Mouse (Mus musculus): ENCODE data around the gene Casc3. TPM values are rescaled to one million over a fixed set of nuclear protein-coding genes. Genes with fewer than 3 reads are reported as not detected.
A peak's percentile ranks its signal among the peaks of the same experiment; 100 is the strongest.

The Casc3 gene
- polyA plus RNA-seq, 1 experiment from 2014 or later, result 36.2 TPM

DNA sequence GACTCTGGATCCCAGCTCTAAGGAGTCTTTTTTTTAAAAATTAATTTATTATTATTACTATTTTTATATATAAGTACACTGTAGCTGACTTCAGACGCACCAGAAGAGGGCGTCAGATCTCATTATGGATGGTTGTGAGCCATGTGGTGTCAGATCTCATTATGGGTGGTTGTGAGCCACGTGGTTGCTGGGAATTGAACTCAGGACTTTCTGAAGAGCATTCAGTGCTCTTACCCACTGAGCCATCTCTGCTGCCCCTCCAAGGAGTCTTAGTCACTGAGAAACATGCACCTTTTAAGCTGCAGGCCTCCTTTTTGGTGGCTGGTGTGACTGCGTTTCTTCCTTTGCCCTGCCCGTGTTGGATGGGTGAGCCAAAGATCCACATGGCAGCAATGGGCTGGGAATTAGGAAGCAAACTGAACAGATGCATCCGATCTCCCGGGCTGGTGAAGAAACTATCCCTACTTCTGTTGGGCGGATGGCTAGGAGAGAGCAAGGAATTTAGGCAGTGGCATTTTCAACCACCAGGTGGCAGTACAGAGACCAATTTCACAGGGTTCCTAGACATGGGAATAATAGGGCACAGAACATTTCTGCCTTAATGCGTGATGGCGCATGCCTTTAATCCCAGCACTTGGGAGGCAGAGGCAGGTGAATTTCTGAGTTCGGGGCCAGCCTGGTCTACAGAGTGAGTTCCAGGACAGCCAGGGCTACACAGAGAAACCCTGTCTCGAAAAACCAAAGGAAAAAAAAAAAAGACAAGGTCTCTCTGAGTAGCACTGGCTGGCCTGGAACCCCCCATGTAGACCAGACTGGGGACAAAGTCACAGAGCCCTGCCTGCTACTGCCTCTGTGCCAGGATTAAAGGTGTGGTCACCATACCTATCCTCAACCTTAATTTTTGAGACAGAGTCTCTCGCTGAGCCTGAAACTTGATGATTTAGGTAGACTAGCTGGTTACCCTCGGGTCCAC is 54.3 kb downstream of the Casc3 start:
- H3K4me3 ChIP-seq (ENCODE audit: low read length), result no peak overlapping the region
- no peak overlapping the region for H3K27ac ChIP-seq (ENCODE audit: low read length)
- H3K4me2 ChIP-seq (replicated peaks; ENCODE audit: low read depth, low read length), result 0 out of 2 replicates have a peak overlapping the region, but pooled peaks have one; percentile 26
- peaks cover 5% of the 10 kb centered on the region for H3K4me1 ChIP-seq (ENCODE audit: insufficient read depth, low read length)
- peak; percentile 61 for ATAC-seq (ENCODE audit: low FRiP score, low TSS enrichment)
- H3K36me3 ChIP-seq (ENCODE audit: insufficient read depth, low read length), result no peaks in the 10 kb centered on the region
- no peaks in the 10 kb centered on the region for H3K27me3 ChIP-seq (ENCODE audit: insufficient read depth, low read length)
- WGBS, result 36% methylated on average over 14 of the region's 14 CpGs
- no peaks in the 10 kb centered on the region for H3K9me3 ChIP-seq (ENCODE audit: low read length)
- no peak overlapping the region for H3K9ac ChIP-seq (replicated peaks; ENCODE audit: low read length)

DNA sequence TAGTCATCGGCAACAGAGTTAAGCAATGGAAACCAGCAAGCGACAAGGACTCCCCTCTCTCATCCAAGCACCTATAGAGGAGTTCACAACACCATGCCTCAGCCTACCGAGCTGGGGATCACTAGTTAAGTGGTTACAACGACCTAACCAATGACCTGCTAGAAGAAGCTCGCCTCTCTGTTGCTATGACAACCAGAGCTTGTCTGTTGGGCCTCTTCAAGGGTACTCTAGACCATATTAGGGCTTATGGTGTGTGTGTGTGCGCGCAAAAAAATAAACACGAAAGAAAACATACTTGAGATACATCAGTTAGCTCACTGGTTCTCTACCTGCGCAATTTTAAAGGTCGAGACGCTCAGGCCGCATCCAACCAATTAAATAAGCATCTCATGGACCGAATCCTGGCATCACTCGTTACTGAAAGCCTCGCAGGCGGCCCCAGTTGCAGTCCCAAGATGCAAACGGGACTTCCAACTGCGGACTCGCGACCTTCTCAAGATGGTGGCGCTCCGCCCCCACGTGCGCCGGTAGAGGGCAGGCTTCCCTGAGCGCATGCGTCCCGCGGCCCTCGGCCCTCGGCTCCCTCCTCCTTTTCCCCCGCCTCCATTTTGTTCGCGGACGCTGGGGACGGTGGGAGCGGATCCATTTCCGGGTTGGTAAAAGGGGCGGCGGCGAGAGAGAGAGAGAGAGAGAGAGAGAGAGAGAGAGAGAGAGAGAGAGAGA is 58.5 kb downstream of the Casc3 start, which contains the start of gene Wipf2:
Gene Wipf2, plus strand, starts transcription at position 611 of the 723 bp plus-strand sequence.
- Histone ChIP-seq H3K9me3 (ENCODE audit: low read length) (no peaks in the 10 kb centered on the region), H3K4me2 (replicated peaks; ENCODE audit: low read depth, low read length) (peak within 1 kb of the TSS; percentile 87), H3K4me1 (ENCODE audit: insufficient read depth, low read length) (peaks cover 13% of the 10 kb centered on the region), H3K4me3 (ENCODE audit: low read length) (peak within 1 kb of the TSS; percentile 71), H3K9ac (replicated peaks; ENCODE audit: low read length) (peak within 1 kb of the TSS; percentile 79), H3K36me3 (ENCODE audit: insufficient read depth, low read length) (peaks cover 19% of the 10 kb centered on the region; the same call in 1 of the 2 replicates), H3K27ac (ENCODE audit: low read length) (peak within 1 kb of the TSS; percentile 94), H3K27me3 (ENCODE audit: insufficient read depth, low read length) (no peaks in the 10 kb centered on the region)
- WGBS, result 7% methylated on average over 38 of the region's 41 CpGs
- peak; percentile 87 for ATAC-seq (ENCODE audit: low FRiP score, low TSS enrichment)

DNA sequence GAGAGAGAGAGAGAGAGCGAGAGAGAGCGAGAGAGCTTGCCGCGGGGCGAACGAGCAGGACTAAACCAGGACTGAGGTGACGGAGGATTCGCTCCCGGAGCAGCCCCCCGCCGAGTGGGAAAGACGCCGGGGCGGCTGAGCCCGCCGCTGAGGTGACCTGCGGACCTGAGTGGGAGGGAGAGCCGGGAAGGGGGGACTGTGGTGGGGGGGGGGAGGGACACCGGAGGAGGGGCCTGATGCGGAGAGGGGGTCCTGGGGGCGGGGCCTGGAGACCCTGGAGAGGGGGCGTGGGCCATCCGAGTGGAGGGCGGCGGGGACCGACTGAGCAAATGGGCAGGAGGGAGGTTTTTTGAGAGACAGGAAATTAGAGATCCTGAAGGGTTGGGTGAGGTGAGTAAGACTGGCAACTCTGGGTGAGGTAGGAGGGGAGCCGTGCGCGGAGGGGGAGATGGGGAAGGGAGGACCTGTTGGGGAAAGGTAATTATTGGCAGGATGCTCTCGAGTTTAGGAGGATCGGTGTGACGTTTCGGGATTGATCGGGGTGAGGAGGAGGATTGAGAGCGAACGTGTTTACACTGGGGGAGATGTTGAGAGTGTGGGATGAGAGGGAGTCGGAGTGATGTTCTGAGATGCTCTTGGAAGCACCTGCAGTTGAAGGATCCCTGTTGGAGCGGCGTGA is 59.2 kb downstream of the Casc3 start:
- peak; percentile 81 for ATAC-seq (ENCODE audit: low FRiP score, low TSS enrichment)
- peak overlapping the region; percentile 94 for H3K27ac ChIP-seq (ENCODE audit: low read length)
- peaks cover 13% of the 10 kb centered on the region for H3K4me1 ChIP-seq (ENCODE audit: insufficient read depth, low read length)
- H3K9ac ChIP-seq (replicated peaks; ENCODE audit: low read length), result peak overlapping the region; percentile 79
- H3K27me3 ChIP-seq (ENCODE audit: insufficient read depth, low read length), result no peaks in the 10 kb centered on the region
- WGBS, result 0% methylated on average over 32 of the region's 39 CpGs
- peak overlapping the region; percentile 87 for H3K4me2 ChIP-seq (replicated peaks; ENCODE audit: low read depth, low read length)
- peaks cover 24% of the 10 kb centered on the region; the same call in 1 of the 2 replicates for H3K36me3 ChIP-seq (ENCODE audit: insufficient read depth, low read length)
- peak overlapping the region; percentile 71 for H3K4me3 ChIP-seq (ENCODE audit: low read length)
- H3K9me3 ChIP-seq (ENCODE audit: low read length), result no peaks in the 10 kb centered on the region

DNA sequence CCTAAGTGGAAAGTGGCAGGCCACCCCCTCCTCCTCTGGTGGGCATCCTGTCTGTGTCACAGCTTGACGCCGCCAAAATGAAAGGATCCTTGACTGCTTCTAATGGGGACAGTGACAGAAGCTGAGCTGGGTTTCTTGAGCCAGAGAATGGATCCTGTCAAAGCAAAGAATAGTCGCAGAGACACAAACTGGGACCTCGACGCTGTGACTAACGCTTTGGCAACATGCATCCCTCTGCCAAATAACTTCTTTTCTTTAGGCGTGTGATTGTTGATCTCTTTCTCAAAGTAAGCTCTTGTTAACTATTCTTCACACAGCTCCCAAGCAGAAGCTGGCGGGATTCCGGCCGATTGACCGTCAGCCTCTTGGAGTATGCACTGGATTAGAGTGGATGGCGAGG is 62.6 kb downstream of the Casc3 start:
- no peak overlapping the region for H3K4me3 ChIP-seq (ENCODE audit: low read length)
- H3K9ac ChIP-seq (replicated peaks; ENCODE audit: low read length), result no peak overlapping the region
- no peak overlapping the region for H3K27ac ChIP-seq (ENCODE audit: low read length)
- H3K36me3 ChIP-seq (ENCODE audit: insufficient read depth, low read length), result peaks cover 33% of the 10 kb centered on the region
- no peak overlapping the region for H3K4me2 ChIP-seq (replicated peaks; ENCODE audit: low read depth, low read length)
- WGBS, result 97% methylated on average over 12 of the region's 12 CpGs
- H3K4me1 ChIP-seq (ENCODE audit: insufficient read depth, low read length), result peaks cover 13% of the 10 kb centered on the region
- no peaks in the 10 kb centered on the region for H3K9me3 ChIP-seq (ENCODE audit: low read length)
- ATAC-seq (ENCODE audit: low FRiP score, low TSS enrichment), result no peak
- no peaks in the 10 kb centered on the region for H3K27me3 ChIP-seq (ENCODE audit: insufficient read depth, low read length)

DNA sequence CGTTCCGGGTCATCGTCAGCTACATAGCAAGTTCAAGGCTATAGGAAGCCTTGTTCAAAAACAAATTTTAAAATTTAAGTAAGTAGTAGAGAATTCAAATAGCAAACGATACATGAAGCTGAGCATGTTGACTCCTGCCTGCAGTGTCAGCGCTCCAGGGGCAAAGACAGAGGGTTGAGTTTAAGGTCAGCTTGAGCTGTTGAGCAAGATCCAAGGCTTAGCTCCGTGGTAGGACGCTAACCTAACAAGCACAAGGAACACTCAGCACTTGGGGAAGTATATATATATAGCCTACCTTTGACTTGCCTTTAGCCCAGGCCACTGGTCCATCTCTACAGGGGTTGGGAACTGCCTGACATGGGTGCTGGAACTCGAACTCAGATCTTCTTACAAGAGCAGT is 65.2 kb downstream of the Casc3 start:
- no peaks in the 10 kb centered on the region for H3K9me3 ChIP-seq (ENCODE audit: low read length)
- no peak overlapping the region for H3K9ac ChIP-seq (replicated peaks; ENCODE audit: low read length)
- ATAC-seq (ENCODE audit: low FRiP score, low TSS enrichment), result no peak
- H3K4me2 ChIP-seq (replicated peaks; ENCODE audit: low read depth, low read length), result no peak overlapping the region
- H3K4me1 ChIP-seq (ENCODE audit: insufficient read depth, low read length), result 0 out of 2 replicates have a peak, but pooled peaks cover under 1% of the 10 kb centered on the region
- H3K36me3 ChIP-seq (ENCODE audit: insufficient read depth, low read length), result peaks cover 42% of the 10 kb centered on the region
- no peaks in the 10 kb centered on the region for H3K27me3 ChIP-seq (ENCODE audit: insufficient read depth, low read length)
- H3K27ac ChIP-seq (ENCODE audit: low read length), result no peak overlapping the region
- no peak overlapping the region for H3K4me3 ChIP-seq (ENCODE audit: low read length)
- 96% methylated on average over 8 of the region's 8 CpGs for WGBS

DNA sequence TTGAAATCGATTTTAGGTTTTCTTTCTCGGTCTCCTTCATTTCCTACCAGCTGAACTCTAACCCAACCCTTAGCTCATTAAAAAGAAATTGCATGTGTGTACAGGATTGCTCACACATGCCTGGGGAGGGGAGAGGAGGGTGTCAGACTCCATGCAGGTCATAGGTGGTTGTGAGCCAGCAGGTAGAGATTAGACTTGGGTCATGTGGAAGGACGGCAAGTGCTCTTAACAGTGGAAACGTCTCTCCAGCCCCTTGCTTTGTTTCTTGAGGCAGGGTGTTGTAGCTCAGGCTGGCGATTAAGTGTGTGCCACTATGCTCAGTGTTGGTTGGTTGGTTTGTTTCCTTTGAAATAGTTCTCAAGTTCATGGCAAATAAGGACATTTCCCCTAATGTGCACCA is 66.1 kb downstream of the Casc3 start:
- Histone ChIP-seq H3K4me3 (ENCODE audit: low read length) (no peak overlapping the region), H3K27ac (ENCODE audit: low read length) (no peak overlapping the region), H3K9ac (replicated peaks; ENCODE audit: low read length) (no peak overlapping the region), H3K27me3 (ENCODE audit: insufficient read depth, low read length) (no peaks in the 10 kb centered on the region), H3K36me3 (ENCODE audit: insufficient read depth, low read length) (peaks cover 42% of the 10 kb centered on the region), H3K9me3 (ENCODE audit: low read length) (no peaks in the 10 kb centered on the region), H3K4me2 (replicated peaks; ENCODE audit: low read depth, low read length) (no peak overlapping the region), H3K4me1 (ENCODE audit: insufficient read depth, low read length) (no peaks in the 10 kb centered on the region)
- WGBS, result 84% methylated on average over 5 of the region's 5 CpGs
- ATAC-seq (ENCODE audit: low FRiP score, low TSS enrichment), result no peak

DNA sequence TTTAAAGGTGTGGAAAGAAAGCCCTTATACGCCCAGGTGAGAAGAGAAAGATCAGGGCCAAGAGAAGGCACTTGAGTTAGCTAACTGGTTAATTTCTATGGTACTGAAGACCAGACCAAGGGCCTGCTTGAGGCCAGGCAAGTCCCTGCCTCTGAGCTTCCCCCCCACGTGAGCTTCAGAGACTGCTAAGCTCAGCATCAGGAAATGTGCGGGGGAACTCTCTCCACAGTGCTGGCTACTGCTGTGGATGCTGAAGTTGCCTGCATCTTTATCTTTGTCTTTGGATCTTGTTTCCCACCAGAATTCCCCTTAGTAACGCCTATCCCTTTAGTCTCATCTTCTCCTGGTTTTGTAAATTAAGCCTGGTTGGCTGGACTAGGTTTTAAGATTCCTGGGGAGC is 66.7 kb downstream of the Casc3 start:
- H3K4me2 ChIP-seq (replicated peaks; ENCODE audit: low read depth, low read length), result no peak overlapping the region
- no peaks in the 10 kb centered on the region for H3K27me3 ChIP-seq (ENCODE audit: insufficient read depth, low read length)
- WGBS, result 66% methylated on average over 4 of the region's 4 CpGs
- H3K27ac ChIP-seq (ENCODE audit: low read length), result no peak overlapping the region
- H3K4me3 ChIP-seq (ENCODE audit: low read length), result no peak overlapping the region
- no peak for ATAC-seq (ENCODE audit: low FRiP score, low TSS enrichment)
- H3K9me3 ChIP-seq (ENCODE audit: low read length), result no peaks in the 10 kb centered on the region
- H3K36me3 ChIP-seq (ENCODE audit: insufficient read depth, low read length), result peaks cover 40% of the 10 kb centered on the region
- H3K9ac ChIP-seq (replicated peaks; ENCODE audit: low read length), result no peak overlapping the region
- H3K4me1 ChIP-seq (ENCODE audit: insufficient read depth, low read length), result peaks cover under 1% of the 10 kb centered on the region; the same call in 1 of the 2 replicates

DNA sequence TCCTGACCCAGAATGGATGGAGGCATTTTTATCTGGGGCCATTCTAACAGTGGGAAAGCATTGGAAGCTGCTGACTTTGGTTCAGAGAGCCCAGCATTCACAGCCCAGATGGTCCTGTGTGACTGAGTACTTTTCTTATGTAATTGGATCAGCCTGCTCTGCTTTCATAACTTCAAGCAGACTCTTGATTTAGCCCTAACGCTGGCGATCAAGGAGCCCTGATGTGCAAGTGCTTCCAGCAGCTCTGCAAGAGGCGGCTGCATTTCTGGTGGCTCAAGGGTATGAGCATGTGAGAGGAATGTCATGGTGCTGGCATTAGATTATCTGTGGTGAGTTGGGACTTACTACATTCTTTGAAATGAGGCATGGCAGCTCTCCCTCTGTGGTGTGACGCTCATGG is 67.3 kb downstream of the Casc3 start:
- Histone ChIP-seq H3K9ac (replicated peaks; ENCODE audit: low read length) (no peak overlapping the region), H3K9me3 (ENCODE audit: low read length) (no peaks in the 10 kb centered on the region), H3K36me3 (ENCODE audit: insufficient read depth, low read length) (peaks cover 35% of the 10 kb centered on the region), H3K4me1 (ENCODE audit: insufficient read depth, low read length) (peaks cover 7% of the 10 kb centered on the region), H3K27me3 (ENCODE audit: insufficient read depth, low read length) (no peaks in the 10 kb centered on the region), H3K4me3 (ENCODE audit: low read length) (no peak overlapping the region), H3K4me2 (replicated peaks; ENCODE audit: low read depth, low read length) (no peak overlapping the region), H3K27ac (ENCODE audit: low read length) (no peak overlapping the region)
- ATAC-seq (ENCODE audit: low FRiP score, low TSS enrichment), result no peak
- WGBS, result 75% methylated on average over 4 of the region's 4 CpGs

DNA sequence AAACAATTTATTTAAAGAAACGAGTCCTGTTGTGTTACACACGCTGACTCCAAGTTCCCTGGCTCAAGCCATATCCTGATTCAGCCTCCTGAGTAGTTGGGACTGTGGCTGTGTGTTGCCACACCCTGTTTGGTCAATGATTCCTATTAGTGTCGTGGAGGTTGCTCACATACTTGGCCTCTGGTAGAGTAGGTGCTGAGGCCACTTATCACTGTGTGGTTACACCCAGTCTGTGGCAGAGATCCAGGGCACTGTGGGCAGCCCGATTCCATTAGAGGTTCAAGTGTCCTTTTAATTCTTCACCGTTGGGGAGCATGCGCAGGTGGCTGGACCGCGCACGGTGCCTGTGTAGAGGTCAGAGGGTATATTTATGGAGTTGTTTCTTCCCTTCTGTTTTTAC is 69.2 kb downstream of the Casc3 start:
- Histone ChIP-seq H3K27ac (ENCODE audit: low read length) (no peak overlapping the region), H3K4me1 (ENCODE audit: insufficient read depth, low read length) (peaks cover 8% of the 10 kb centered on the region), H3K27me3 (ENCODE audit: insufficient read depth, low read length) (no peaks in the 10 kb centered on the region), H3K36me3 (ENCODE audit: insufficient read depth, low read length) (peaks cover 18% of the 10 kb centered on the region), H3K9ac (replicated peaks; ENCODE audit: low read length) (no peak overlapping the region), H3K4me3 (ENCODE audit: low read length) (no peak overlapping the region), H3K4me2 (replicated peaks; ENCODE audit: low read depth, low read length) (no peak overlapping the region), H3K9me3 (ENCODE audit: low read length) (no peaks in the 10 kb centered on the region)
- ATAC-seq (ENCODE audit: low FRiP score, low TSS enrichment), result no peak
- WGBS, result 93% methylated on average over 9 of the region's 9 CpGs
